Mouse (Mus musculus): ENCODE results near the gene Slc22a4.

Gene Slc22a4

DNA sequence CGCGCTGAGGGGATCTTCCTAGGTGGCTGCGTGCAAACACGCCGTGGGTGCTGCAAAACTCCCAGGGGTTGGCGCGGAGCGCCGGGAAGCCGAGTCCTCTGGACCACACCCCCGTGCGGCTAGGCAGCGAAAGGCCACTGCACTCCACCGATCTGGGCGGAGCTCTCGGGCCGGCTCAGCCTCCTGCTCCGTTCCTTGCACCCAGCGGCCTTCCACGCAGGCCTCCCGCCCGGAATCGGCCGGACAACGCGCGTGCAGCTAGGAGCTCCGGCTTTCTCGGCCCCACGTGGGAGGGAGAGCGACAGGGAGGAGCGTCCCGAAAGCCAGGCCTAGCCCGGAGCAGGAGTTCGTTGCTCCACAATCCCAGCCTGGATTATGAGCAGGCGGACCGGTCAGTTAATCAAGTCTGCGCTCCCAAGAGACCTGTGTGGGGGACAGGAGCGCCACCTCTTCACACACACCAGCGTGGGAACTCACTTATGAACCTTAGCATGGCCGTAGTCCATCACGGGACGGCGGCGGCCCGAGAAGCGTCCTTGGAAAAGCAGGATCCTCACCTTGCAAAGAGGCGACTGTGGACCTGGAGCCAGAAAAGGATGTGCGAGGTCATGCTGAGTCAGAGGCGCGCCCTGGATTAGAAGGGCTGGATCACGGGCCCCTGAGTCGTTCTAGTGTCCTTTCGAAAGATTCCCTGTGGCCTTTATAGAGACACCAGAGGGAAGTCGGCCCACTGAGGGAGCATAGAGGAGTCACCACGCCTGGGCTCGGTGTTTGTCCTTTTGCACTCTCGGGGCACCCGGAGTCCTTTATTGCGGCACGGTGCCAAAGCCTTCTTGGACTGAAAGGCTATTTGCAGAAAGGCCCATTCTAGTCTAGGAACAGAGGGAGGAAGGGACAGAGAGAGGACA is at the start of gene Slc22a4:
Slc22a4 (minus strand) TSS at position 47 of the 908 bp plus-strand sequence.
- peak; percentile 92 for DNase-seq (ENCODE audit: low read depth, low spot score)

DNA sequence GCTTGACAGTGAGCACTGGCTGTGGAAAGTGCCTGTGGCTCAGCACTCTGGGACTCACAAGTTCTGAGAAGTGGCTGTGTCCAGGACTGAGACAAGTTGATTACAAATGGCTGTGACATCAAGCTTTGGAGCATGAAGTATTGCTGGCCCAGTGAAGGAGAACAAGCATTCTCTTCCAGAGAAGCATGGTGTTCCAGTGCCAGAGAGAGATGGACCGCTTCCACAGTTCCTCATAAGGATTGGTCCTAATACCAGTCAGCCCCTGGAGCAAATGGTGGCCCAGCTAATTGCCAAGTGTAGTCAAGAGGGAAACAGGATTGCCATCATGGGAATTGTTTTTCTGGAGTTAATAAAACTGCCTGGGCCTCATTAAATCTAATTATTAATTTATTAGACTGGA is 48.2 kb upstream of the Slc22a4 start:
- no peak for DNase-seq (ENCODE audit: low read depth, low spot score)

DNA sequence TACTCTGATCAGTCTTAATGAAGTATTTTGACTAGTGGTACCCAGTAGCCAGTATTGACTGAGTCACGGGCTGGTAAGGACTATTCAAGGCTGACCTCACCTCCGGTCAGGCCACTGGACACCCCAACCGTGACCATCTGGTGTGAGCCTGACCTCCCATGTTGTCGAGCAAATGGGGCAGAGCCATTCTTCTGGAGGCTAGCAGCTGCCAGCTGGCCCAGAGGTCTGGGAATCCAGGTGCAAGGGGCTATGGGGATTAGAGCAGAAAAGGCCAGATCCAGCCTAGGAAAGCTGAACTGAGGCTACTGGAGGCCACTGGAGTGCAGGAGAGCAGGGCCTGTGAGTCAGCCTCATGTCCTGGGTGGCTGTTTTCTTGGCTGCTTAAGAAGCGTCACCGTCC is 47.5 kb upstream of the Slc22a4 start:
- no peak for DNase-seq (ENCODE audit: low read depth, low spot score)

DNA sequence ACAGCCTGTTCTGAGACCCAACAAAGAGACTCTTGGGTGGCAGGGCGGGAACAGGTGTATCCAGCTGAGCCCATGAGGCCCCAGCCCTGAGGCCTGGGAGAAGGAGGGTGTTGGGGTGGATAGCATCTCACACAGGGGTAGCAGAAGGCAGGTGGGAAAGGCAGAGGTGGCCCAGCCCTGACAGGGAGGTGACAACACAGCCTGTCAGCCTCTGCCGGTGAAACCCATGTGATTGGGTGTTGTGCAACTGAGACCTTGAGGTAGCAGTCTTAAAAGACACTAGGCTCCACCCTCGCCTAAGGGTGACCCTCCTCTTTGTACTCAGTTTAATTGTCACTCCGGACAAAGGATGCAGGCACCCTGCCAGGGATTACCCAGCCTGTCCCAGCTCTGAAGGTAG is 45.4 kb upstream of the Slc22a4 start:
- no peak for DNase-seq (ENCODE audit: low read depth, low spot score)

DNA sequence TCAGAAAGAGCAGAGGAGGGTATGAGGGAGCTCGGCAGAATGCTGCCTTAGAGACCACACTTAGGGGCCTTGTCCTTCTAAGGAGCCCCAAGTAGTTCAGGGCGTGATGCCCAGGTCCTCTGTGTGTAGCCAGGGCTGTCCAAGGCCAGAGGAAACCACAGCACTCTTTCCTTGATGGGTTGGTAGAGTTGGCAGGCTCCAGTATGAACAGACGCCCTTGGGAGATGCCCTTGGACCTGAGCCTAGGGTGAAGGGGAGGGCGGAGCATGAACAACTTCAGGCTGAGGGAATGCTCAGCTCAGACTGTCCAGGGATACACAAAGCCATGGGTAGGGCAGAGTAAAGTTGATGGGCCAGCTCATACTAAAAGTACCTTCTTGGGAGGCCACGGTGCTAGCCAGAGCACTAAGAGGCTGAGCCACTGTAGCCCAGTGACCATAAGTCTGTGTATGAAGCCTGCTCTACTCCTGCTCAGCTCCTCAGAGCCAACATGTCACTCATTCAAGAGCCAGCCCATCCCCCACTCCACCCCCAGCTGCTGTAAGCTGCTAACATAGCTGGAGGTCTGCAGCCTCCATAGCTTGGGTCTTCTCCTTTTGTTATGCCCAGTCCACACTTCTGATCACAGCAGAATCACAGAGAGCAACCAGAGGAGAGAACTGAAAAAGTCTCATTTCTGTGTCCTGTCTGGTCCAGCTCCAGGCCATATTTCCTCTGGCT is 44.0 kb upstream of the Slc22a4 start:
- DNase-seq (ENCODE audit: low read depth, low spot score): no peak

DNA sequence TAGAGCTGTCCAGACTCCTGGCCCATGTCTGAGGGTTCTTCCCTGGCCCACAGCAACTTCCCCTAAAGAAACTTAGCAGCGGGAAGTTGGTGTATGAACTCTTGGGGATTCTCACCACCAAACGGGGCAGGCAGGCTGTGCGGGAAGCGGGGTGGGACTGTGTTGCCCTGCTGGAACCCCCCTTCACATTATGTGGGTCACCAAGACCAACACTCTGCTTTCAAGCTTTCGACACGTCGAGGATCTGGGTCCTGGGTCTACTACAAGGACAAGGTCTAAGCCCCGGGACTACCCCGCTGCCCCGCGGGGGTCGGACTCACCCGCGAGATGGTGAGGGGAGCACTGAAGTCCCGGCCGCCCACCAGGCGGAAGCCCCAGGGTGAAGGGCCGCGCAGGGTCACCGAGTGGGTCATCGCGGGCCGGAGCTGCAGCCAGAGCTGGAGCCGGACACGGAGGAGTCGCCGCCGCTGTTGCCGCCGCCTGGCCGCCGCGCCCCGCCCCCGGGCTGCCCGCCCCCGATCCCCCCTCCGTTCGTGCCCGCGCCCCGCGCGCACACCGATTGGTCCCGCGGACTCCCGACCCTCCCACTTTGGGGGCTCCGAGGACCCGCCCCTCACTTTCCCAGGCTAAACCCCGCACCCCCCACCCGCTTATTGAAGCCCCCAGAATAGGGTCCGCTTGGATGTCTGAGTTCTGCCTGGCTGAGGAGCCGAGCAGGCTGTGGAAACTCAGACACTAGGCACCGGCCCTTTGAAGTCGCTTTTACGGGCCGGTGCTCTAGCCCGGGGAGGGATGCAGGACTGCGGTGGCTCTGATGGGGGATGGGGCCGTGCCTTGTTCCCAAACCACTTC is 40.9 kb upstream of the Slc22a4 start, which contains the start of gene Pdlim4:
Pdlim4 (minus strand) TSS at position 495 of the 852 bp plus-strand sequence.
- no peak for DNase-seq (ENCODE audit: low read depth, low spot score)

DNA sequence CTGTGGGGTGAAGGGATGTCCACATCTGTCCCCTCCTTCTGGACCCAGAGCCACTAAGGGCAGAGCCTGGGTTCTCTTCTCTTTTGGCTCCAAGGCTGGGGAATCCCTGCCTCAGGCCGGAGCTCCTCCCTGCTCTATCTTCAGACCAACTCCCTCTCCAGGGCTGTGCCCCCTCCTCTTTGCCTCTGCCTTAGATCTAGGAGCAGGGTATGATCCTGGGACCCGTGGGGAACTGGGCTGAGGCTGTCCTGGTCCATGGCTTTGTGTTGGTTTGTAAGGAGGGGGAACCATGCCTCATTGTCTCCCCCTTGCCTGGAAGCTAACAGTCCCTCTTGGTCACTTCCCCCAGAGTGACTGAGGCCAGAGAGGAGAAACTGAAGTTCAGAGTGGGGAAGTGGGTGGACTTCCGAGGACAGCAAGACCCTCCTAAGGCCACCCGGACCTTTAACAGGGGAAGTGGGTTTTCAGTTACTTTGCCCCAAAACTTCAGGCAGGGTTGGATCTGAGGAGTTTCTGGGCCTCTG is 40.2 kb upstream of the Slc22a4 start:
- no peak for DNase-seq (ENCODE audit: low read depth, low spot score)

DNA sequence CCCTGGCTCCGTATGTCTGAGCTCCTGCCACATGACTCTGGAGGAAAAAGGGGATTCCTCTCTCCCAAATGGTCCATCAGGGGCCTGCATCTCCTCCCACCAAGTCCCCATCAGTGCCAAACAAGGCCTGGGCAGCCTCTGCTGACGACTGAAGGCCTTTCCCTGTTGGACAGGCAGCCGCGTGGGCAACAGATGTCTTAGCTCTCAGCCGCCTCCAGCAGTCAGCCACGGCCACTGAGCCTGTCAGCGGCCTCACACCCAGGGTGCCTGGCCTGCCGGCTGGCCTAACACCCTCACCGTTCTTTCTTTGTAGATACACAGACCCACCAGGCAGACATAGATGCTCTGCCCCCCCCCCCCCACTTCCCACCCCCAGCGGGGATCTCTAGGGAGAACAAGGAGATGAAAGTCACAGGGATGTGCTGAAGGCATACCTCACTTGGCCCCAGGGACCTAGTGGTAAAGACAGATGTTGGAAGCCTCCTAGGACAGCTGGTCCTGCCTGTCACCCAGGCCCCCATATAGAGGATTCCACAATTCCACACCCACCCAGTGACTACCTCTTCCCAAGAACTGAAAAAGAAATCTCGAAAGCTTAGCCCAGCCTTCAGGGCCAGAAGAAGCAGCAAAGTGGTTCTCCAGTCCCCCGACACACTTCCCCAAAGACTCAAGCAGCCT is 39.6 kb upstream of the Slc22a4 start:
- no peak for DNase-seq (ENCODE audit: low read depth, low spot score)

DNA sequence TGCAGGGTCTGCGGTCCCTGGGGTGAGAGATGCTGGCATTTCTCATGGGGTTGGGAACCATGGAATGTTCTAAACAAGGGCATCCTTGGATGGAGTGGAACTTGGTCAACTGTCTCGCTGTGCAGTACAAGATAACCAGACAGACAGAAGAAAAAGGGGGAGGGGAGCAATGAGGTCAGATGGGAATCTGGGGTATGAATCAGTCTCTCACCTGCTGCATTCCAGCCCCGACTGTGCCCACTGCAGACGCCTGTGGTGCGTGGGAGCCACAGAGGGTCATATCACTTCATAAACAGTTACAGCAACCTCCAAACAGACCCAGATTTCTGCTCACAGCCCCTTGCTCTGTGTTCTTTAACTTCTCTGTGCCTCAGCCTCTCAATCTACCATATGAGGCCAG is 38.5 kb upstream of the Slc22a4 start:
- no peak for DNase-seq (ENCODE audit: low read depth, low spot score)

DNA sequence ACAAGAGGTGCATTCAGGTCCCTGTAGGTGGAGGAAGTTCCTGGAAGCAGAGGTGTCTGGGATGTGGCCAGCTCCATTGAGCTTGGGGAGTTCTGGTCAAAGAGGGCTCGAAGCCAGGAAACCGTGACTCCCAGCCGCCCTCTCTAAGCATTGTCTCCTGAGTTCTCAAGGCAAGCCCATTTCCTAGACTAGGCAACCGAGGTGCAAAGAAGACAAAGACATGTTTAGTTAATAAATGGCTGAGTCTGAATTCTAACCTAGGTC is 38.0 kb upstream of the Slc22a4 start:
- no peak for DNase-seq (ENCODE audit: low read depth, low spot score)

DNA sequence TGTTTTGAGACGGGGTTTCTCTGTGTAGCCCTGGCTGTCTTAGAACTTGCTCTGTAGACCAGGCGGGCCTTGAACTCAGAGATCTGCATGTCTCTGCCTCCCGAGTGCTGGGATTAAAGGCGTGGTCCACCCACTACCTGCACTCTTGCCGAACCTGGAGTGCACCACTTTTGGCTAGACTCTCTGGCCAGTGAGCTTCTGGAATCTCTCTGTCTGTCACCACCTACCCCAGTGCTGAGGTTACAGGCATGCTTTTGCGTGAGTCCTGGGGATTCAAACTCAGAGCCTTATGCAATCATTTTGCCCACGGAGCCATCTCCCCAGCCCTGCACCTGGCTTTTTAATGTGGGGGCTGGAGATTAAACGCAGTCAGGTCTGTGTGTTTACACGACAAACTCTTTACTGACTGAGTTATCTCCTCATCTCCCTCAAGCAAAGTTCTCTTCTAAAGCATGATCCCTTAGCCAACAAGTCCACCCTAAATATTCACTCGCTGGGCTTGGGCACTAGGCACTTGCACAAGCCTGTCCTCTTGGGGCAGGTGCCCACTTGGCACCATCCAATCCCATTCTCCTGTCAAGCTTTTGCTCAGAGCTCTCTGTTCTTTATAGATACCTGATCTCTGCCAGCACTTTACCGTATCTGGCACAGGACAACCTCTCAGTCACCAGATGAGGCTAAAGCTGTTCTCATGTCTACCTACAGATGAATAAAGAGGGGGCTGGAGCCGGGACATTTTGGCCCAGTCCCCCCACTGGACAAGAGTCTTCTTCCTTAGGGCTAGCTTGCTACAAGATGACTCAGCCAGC is 37.4 kb upstream of the Slc22a4 start:
- DNase-seq (ENCODE audit: low read depth, low spot score): no peak

DNA sequence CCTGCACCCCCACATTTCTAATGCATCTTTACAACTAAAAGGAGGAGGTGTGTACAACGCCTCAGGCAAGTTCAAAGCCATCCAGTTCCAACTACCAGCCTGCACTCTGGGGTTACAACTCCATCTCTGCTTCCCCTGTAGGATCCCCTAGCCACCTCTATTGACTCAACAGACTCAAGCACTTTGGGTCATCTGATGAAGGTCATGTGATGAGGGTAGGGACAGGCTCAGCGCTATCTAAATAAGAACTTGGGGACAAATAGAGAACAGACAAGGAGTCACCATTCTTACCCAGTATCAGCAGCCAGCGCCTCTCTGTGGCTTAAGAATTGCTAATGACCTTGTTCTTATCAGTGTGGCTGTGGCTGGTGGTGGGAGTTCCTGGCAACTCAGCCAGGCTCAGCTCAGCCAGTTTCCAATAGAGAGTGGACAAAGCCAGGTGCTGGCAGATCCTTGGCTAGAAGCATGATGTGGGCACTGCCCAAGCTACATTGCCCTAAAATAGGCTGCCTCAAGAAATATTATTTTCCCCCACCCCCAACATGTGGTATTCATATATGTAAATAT is 36.6 kb upstream of the Slc22a4 start:
- no peak for DNase-seq (ENCODE audit: low read depth, low spot score)

DNA sequence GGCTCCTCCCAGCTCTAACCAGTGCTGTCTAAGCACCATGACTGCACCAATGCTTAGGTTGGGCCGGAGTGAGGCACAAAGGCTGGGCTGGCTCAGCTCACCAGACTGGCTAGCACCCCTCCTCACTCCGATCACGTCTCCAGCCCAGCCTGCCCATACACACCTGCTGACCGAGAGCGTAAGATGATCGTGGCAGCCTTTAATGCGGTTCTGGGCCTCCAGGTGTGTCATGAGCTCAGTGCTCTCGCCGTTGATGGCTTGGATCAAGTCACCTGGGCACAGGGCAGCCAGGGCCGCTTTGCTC is 35.5 kb upstream of the Slc22a4 start:
- DNase-seq (ENCODE audit: low read depth, low spot score): no peak

DNA sequence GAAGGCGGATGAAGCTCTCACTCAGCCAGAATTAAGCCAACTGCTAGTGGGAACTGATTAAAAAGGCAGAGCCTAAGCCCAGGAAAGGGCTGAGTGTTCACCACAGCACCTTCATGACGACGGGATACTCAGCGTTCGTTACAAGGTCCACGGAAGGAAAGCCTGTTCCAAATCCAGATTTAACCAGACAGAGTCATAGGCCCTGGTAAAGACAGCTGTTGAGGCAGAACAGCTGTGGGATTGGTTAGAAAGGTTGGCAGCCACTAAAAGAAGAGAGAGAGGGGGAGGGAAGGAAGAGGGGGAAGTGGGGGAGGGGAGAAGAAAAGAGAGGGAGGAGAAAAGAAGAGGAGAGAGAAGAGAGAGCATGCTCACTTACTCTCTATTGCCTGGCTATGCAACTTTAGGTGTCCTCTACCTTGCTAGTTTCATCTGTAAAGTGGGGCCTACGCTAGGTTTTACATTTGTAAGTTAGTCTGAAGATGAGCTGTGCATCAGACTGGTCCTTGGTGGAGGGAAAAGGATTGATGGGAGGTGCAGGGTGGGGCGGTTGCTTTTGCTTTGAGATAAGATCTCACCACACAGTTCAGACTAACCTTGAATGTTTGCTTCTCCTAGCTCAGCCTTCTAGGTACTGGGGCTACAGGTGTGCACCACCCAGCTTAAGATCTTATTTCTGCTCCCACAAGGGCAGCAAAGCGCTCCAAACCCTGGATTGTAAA is 35.0 kb upstream of the Slc22a4 start:
- no peak for DNase-seq (ENCODE audit: low read depth, low spot score)

DNA sequence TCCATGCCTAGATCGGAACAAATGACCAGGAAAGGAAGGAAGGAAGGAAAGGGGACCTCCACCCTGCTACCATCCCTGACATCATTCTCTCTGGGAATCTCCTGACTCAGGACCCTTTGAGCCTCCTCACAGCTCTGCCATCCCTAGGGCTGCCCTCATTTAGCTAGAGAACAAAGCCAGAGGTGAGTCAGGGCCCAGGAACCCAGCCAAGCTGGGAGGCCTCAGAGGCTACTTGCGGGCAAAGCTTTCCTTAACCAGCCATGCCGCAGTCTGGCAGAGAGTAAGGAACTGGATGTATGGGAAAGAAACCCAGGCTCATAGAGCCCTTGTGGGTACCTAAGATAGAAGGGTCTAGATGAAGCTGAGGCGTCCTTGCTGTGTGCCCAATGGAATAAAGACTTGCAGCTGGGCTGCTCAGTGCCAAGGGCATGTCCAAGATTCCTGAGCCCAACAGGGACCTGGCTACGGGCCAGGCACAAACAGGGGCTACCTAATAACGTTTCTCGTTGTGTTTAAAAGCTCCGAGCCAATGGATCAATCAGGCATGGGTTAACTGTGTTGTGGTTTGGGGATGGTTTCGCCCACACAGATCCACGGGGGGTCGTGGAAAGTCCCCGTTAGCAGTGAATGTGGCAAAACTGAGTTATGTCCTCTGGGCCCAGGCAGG is 34.3 kb upstream of the Slc22a4 start:
- DNase-seq (ENCODE audit: low read depth, low spot score): no peak

DNA sequence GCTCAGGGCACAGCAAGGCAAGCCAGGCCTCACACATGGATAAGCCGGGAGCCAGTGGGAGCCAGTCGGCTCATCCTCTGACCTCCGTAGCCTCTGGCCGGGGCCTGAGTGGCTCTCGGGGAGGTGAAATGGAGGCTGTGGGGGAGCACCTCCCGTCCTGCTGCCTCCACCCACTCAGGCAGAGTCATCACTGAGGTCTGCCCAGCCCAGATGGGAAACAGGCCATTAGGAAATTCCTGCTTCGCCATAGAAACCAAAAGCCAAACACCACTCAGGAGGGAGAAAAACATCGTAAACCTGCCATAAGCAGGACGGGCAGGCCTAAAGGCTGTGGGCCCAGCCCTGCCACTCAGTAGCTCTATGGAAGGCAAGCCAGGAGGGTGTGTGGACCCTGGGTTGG is 32.4 kb upstream of the Slc22a4 start:
- DNase-seq (ENCODE audit: low read depth, low spot score): no peak

DNA sequence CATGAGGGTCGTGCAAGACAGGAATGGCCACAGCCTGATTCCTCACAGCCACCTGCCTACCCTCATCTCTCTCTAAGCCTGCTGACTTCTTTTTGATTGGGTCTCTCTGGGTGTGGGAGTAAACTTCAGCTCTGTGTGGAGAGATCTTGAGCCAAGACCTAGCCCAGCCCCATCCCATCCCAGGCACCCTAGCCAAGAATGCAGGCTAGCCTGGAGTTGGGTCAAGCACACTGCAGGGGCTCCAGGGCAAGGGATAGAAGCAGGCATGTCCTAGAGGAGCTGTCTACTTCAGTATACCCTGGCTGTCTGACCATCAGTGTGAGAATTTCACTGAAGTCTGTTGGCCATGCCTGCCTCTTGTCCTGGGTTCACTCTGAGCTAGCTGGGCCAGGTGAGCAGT is 31.6 kb upstream of the Slc22a4 start:
- DNase-seq (ENCODE audit: low read depth, low spot score): no peak

DNA sequence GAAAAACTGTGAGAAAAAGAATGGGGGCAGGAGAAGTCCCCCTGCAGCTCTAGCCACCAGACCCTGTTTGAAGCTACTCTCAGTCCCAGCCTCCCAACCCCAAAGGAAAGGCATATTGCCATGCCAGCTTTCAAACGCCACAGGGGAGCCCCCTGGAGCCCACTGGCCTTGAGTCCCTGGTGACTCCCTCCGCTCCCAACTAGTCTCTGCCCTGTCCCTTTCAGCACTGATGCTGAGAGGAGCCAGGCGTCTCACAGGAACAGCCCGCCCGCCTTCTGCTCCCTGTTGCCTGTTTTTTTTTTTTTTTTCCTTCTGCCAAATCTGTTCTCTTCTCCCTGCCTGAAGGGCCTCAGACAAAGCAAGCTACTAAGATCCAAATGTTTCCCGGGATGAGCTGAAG is 30.8 kb upstream of the Slc22a4 start:
- DNase-seq (ENCODE audit: low read depth, low spot score): no peak

DNA sequence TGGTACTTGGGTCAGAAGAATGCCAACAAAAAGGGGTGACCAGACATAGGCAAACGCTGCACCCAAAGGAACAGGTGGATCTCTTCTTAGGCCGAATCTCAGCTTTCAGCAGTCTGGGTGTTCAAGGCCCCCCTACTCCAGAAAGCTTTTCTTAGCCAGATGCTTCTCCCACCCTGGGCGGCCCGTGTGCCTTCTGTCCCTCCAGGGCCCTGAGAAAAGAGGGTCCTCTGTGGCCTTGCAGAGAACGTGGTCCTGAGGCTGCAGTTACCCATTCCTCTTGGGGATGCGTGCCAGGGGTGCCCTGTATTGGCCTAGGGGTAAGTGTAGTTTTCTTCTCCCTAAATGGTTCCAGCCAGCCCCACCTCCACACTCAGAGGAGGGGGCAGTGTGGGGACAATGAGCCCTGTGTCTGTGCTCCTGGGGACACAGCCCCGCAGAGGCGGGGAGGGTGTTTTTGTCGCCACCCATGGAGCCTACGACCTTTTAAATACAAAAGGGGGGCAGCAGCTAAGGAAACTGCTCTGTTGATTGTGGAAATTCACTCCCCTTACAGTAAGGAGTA is 30.2 kb upstream of the Slc22a4 start:
- DNase-seq (ENCODE audit: low read depth, low spot score): no peak
